Mouse (Mus musculus): Measurements from ENCODE around the gene Twist2.

DNA sequence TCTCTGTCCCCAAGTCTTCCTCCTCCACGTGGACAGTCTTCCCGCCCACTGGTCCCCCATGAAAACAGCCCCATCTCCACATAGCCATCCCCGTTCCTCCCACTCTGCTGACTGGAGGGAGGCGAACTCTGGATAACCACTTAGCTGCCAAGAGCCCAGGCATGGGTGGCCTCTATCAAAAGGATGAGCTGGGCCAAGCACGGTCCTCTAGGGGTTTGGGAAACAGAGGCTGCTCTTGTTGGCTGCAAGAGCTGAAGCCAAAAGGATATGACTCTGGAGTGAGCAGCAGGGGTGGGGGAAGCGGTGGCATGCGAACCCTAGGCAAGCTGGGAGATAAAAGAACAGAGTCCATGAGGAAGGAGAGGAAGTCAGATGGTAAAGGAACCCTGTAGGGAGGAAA lies 50.0 kb downstream of the Twist2 start:
- no peak for TF ChIP-seq POLR2A (IDR thresholded peaks at IDR 0.05; ENCODE audit: low read depth, low read length)
- TF ChIP-seq CTCF (IDR thresholded peaks at IDR 0.05; ENCODE audit: borderline replicate concordance, insufficient read depth, low read length): no peak

Measured in embryonic fibroblast, embryonic 13.5 days (primary cell).